Mouse (Mus musculus): Measurements from ENCODE around the gene Sacs. TPM values are rescaled to one million over a fixed set of nuclear protein-coding genes. Genes with fewer than 3 reads are reported as not detected.

The Sacs gene
- polyA plus RNA-seq, 1 experiment from 2014 or later = 0.95 TPM

- no peak overlapping the region for H3K4me2 ChIP-seq (replicated peaks; ENCODE audit: low read depth)
- H3K27me3 ChIP-seq (ENCODE audit: control insufficient read depth, insufficient read depth, low read length) = no peaks in the 10 kb centered on the region
- no peak overlapping the region for H3K27ac ChIP-seq (replicated peaks)
- H3K36me3 ChIP-seq (ENCODE audit: control insufficient read depth, insufficient read depth, low read length) = no peaks in the 10 kb centered on the region
- DNase-seq (ENCODE audit: low spot score) (no peak), ATAC-seq (ENCODE audit: low FRiP score, low TSS enrichment) (no peak)
- H3K4me3 ChIP-seq (ENCODE audit: low read depth, low read length) = no peak overlapping the region
- no peaks in the 10 kb centered on the region for H3K9me3 ChIP-seq (ENCODE audit: control insufficient read depth, low read length)
- TF ChIP-seq CTCF (IDR thresholded peaks at IDR 0.05; ENCODE audit: low read depth) (no peak), EP300 (optimal IDR thresholded peaks at IDR 0.05) (no peak)
- no peak overlapping the region for H3K9ac ChIP-seq (ENCODE audit: low read length)
- H3K4me1 ChIP-seq (replicated peaks; ENCODE audit: control insufficient read depth, insufficient read depth) = no peaks in the 10 kb centered on the region
- WGBS = 64% methylated on average over 19 of the region's 19 CpGs
Observed at GRCm38 (mm10) chr14:61288606-61289286, 150.5 kb downstream of the Sacs start.

Other genes starting within 250 kb of the Sacs start
- gene Tnfrsf19, start 92.0 kb upstream of the Sacs start, polyA plus RNA-seq (2015; fragmentation: Nextera tagmentation; extraction: Ambion mirVana) = 27.8 and 28.2 TPM in 2 replicates
- gene Sgcg, start 120.0 kb downstream of the Sacs start, polyA plus RNA-seq (2015; fragmentation: Nextera tagmentation; extraction: Ambion mirVana) = 2.4 and 2.9 TPM in 2 replicates
- gene Arl11, start 171.3 kb downstream of the Sacs start, polyA plus RNA-seq (2015; fragmentation: Nextera tagmentation; extraction: Ambion mirVana) = 1.2 TPM in 2 replicates
- gene Ebpl, start 222.0 kb downstream of the Sacs start, polyA plus RNA-seq (2015; fragmentation: Nextera tagmentation; extraction: Ambion mirVana) = 18.3 and 20.2 TPM in 2 replicates